Mouse (Mus musculus) heart, postnatal 0 days (tissue): Measurements from ENCODE around the gene Npm3. TPM values are rescaled to one million over a fixed set of nuclear protein-coding genes. Genes with fewer than 3 reads are reported as not detected.

Source experiments
- ATAC-seq: fragments of 200-750 bp; cut with Nextera tagmentation; 2 replicates; pipeline ENCODE4 v1.8.0; 2017; ENCODE audit warnings: low read depth, moderate number of reproducible peaks, moderate library complexity; ENCODE audit not compliant: insufficient read depth
- DNase-seq: peaks from one replicate; pipeline ENCODE4 v3.0.0-alpha.2; 2016; ENCODE audit warnings: low spot score
- H3K27ac ChIP-seq: fragments of 300-500 bp; sonication (generic); 2 replicates; pipeline ENCODE4 v1.5.1; 2014; ENCODE audit warnings: low read depth, mild to moderate bottlenecking
- H3K27me3 ChIP-seq: fragments of 300-500 bp; sonication (generic); 2 replicates; pipeline ENCODE4 v1.6.1; 2014; ENCODE audit warnings: low read length, mixed read lengths; ENCODE audit not compliant: control insufficient read depth, insufficient read depth
- H3K36me3 ChIP-seq: fragments of 300-500 bp; sonication (generic); replicated peaks from 2 replicates; pipeline ENCODE4 v1.6.1; 2014; ENCODE audit warnings: low read length, mixed read lengths; ENCODE audit not compliant: control insufficient read depth, insufficient read depth
- H3K4me1 ChIP-seq: fragments of 300-500 bp; sonication (generic); 2 replicates; pipeline ENCODE4 v1.6.1; 2014; ENCODE audit warnings: antibody characterized with exemption; ENCODE audit not compliant: control insufficient read depth, insufficient read depth
- H3K4me2 ChIP-seq: fragments of 300-500 bp; sonication (generic); 2 replicates; pipeline ENCODE4 v1.6.1; 2014; ENCODE audit warnings: low read depth, mild to moderate bottlenecking, low read length, moderate library complexity
- H3K4me3 ChIP-seq: fragments of 300-500 bp; sonication (generic); 2 replicates; pipeline ENCODE4 v1.5.1; 2014; ENCODE audit warnings: low read depth, low read length
- H3K9ac ChIP-seq: fragments of 300-500 bp; sonication (generic); replicated peaks from 2 replicates; pipeline ENCODE4 v1.6.1; 2014; ENCODE audit warnings: low read depth, low read length, mixed read lengths
- H3K9me3 ChIP-seq: fragments of 300-500 bp; sonication (generic); replicated peaks from 2 replicates; pipeline ENCODE4 v1.6.1; 2016; ENCODE audit warnings: low read length; ENCODE audit not compliant: control insufficient read depth
- CTCF ChIP-seq: IDR thresholded peaks from 2 replicates; pipeline ENCODE4 v1.5.1; 2016; ENCODE audit warnings: antibody characterized with exemption, control low read depth, low read depth
- EP300 ChIP-seq: IDR thresholded peaks from 2 replicates; pipeline ENCODE4 v1.6.1; 2016; ENCODE audit warnings: antibody characterized with exemption, low read depth
- WGBS: fragments of 180-500 bp; shearing (Covaris S2); extraction: QIAGEN DNeasy Blood & Tissue Kit; methylation state at CpG from one replicate; pipeline ENCODE4 v1.1.7; 2014; 5-methylcytosine and 5-hydroxymethylcytosine counted together
- polyA plus RNA-seq: library from polyadenylated mRNA; unstranded; fragments of >200 nt; fragmentation: Nextera tagmentation; extraction: Ambion mirVana; gene quantifications from 2 replicates; pipeline ENCODE4 v1.2.1, GENCODE M21; 2015
- total RNA-seq: library from RNA; depleted of rRNA; stranded (reverse); fragments of >200 nt; gene quantifications from 2 replicates; pipeline ENCODE4 v1.2.3, GENCODE M21; 2014; ENCODE audit warnings: low replicate concordance; rRNA removed

Npm3 gene
- total and polyA plus RNA-seq, 2 experiments from 2014 or later, result 7.6 to 38.2 TPM

DNA sequence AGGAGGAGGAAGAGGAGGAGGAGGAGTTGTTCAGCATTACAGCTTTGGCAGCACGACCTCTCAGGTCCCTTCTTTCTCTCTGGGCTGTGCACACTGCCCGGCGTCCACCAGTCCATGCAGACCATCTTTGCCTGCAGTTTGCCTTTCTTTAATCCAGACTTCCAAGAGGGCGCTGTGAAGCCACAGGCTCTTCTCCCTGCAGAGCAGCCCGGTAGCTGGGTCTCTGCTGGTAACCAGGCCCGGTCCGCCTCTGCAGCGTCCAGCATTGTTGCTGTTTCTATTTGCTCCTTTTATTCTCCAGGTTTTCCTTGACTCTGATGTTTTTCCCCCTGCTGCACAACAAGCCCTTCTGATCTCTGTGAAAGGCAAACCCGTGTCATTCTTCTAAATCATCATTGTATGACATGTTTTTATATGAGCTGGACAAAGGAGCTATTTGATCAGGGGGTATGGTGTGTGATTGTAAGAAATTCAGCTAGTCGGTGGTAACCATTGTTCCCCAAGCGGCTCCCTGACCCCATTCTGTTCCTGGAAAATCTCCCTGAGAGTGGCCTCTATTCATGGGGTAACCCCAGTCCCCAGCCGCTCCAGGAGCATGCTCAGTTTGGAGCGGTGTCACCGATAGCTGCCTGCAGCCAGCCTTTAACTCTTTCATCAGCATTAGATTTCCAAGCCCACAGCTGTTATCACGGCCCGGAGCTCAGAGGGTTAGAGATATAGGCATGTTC lies 31.7 kb downstream of the Npm3 start:
- Histone ChIP-seq H3K9ac (no peak overlapping the region), H3K27ac (peak overlapping the region; percentile 37; the same call in 1 of the 2 replicates), H3K9me3 (no peaks in the 10 kb centered on the region), H3K4me1 (peaks cover 7% of the 10 kb centered on the region; the same call in 1 of the 2 replicates), H3K4me3 (peak overlapping the region; percentile 25), H3K36me3 (no peaks in the 10 kb centered on the region), H3K4me2 (peak overlapping the region; percentile 56), H3K27me3 (no peaks in the 10 kb centered on the region)
- DNase-seq (peak; percentile 67), ATAC-seq (peak; percentile 88)
- TF ChIP-seq EP300 (no peak), CTCF (peak; percentile 47)
- 10% methylated on average over 16 of the region's 16 CpGs for WGBS

DNA sequence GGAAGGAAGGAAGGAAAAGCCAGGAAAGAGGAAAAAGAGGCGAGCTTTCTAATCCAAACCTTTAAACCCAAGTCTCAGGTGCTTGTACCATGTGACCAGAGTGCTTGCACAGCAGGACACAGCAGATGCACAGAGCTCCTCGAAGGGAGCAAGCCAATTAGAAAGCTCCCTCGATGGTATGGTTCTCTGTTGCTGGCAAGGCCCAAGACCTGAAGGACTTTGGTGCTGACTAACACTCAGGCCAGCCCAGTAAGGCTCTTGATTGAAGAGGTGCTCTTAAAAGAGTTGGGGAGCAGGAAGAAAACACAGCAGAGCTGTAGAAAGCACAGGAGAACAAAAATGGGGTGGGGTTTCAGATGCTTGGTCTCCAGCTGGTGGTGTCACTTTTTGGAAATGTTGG lies 40.7 kb downstream of the Npm3 start:
- DNase-seq (no peak), ATAC-seq (no peak)
- TF ChIP-seq CTCF (no peak), EP300 (no peak)
- Histone ChIP-seq H3K4me3 (no peak overlapping the region), H3K4me1 (no peaks in the 10 kb centered on the region), H3K4me2 (no peak overlapping the region), H3K27ac (no peak overlapping the region), H3K36me3 (no peaks in the 10 kb centered on the region), H3K9me3 (no peaks in the 10 kb centered on the region), H3K27me3 (no peaks in the 10 kb centered on the region), H3K9ac (no peak overlapping the region)
- 63% methylated on average over 3 of the region's 3 CpGs for WGBS

Other genes starting within 250 kb of the Npm3 start
- gene Poll, start 189.1 kb downstream of the Npm3 start, total RNA-seq, result 12.7 and 16.1 TPM in 2 replicates
- gene Poll, start 189.1 kb downstream of the Npm3 start, polyA plus RNA-seq, result 9.3 and 11.0 TPM in 2 replicates
- 7.3 and 33.1 TPM in 2 replicates for gene Gm17018, start 189.0 kb downstream of the Npm3 start, total RNA-seq
- gene Gm17018, start 189.0 kb downstream of the Npm3 start, polyA plus RNA-seq, result 31.0 and 32.4 TPM in 2 replicates
- 43.7 and 53.1 TPM in 2 replicates for gene Fbxw4, start 89.3 kb downstream of the Npm3 start, total RNA-seq
- 3.0 and 3.6 TPM in 2 replicates for gene Fbxw4, start 89.3 kb downstream of the Npm3 start, polyA plus RNA-seq
- not detected in 2 replicates for gene Fgf8, start 6.7 kb downstream of the Npm3 start, total RNA-seq
- gene Fgf8, start 6.7 kb downstream of the Npm3 start, polyA plus RNA-seq, result not detected in 2 replicates
- gene Mgea5, start 34.2 kb upstream of the Npm3 start, total RNA-seq, result 75.8 and 84.5 TPM in 2 replicates
- gene Mgea5, start 34.2 kb upstream of the Npm3 start, polyA plus RNA-seq, result 19.9 and 21.1 TPM in 2 replicates
- gene Kcnip2, start 66.5 kb upstream of the Npm3 start, total RNA-seq, result 81.7 and 90.6 TPM in 2 replicates
- 41.8 and 44.5 TPM in 2 replicates for gene Kcnip2, start 66.5 kb upstream of the Npm3 start, polyA plus RNA-seq
- 7.0 and 11.4 TPM in 2 replicates for gene Armh3, start 248.9 kb upstream of the Npm3 start, total RNA-seq
- gene Armh3, start 248.9 kb upstream of the Npm3 start, polyA plus RNA-seq, result 10.4 and 11.1 TPM in 2 replicates